Mouse (Mus musculus) kidney, postnatal 0 days (tissue): ENCODE measurements around the gene 4933428G20Rik. TPM values are rescaled to one million over a fixed set of nuclear protein-coding genes. Genes with fewer than 3 reads are reported as not detected.

Source experiments
- ATAC-seq: fragments of 200-750 bp; cut with Nextera tagmentation; replicated peaks from 2 replicates; pipeline ENCODE4 v1.8.0; 2017; ENCODE audit warnings: low read depth, moderate number of reproducible peaks, moderate TSS enrichment, moderate library complexity; ENCODE audit not compliant: low FRiP score
- DNase-seq: peaks from one replicate; pipeline ENCODE4 v3.0.0-alpha.2; 2016; ENCODE audit warnings: low spot score
- H3K27ac ChIP-seq: fragments of 300-500 bp; sonication (generic); 2 replicates; pipeline ENCODE4 v1.5.1; 2014; ENCODE audit warnings: mild to moderate bottlenecking
- H3K27me3 ChIP-seq: fragments of 300-500 bp; sonication (generic); 2 replicates; pipeline ENCODE4 v1.6.1; 2014; ENCODE audit warnings: low read length, mixed read lengths; ENCODE audit not compliant: insufficient read depth
- H3K36me3 ChIP-seq: fragments of 300-500 bp; sonication (generic); 2 replicates; pipeline ENCODE4 v1.6.1; 2014; ENCODE audit warnings: low read length, mixed read lengths; ENCODE audit not compliant: insufficient read depth
- H3K4me1 ChIP-seq: fragments of 300-500 bp; sonication (generic); replicated peaks from 2 replicates; pipeline ENCODE4 v1.6.1; 2014; ENCODE audit warnings: antibody characterized with exemption, low read length, mixed read lengths; ENCODE audit not compliant: insufficient read depth
- H3K4me2 ChIP-seq: fragments of 300-500 bp; sonication (generic); 2 replicates; pipeline ENCODE4 v1.6.1; 2014; ENCODE audit warnings: mild to moderate bottlenecking, low read length, moderate library complexity, mixed read lengths
- H3K4me3 ChIP-seq: fragments of 300-500 bp; sonication (generic); replicated peaks from 2 replicates; pipeline ENCODE4 v1.5.1; 2014; ENCODE audit warnings: low read depth, low read length
- H3K9ac ChIP-seq: fragments of 300-500 bp; sonication (generic); 2 replicates; pipeline ENCODE4 v1.6.1; 2014; ENCODE audit warnings: low read depth, low read length
- H3K9me3 ChIP-seq: fragments of 300-500 bp; sonication (generic); replicated peaks from 2 replicates; pipeline ENCODE4 v1.6.1; 2016; ENCODE audit warnings: low read length, inconsistent platforms, mixed read lengths
- CTCF ChIP-seq: IDR thresholded peaks from 2 replicates; pipeline ENCODE4 v1.5.1; 2016; ENCODE audit warnings: antibody characterized with exemption, low read depth, mild to moderate bottlenecking, moderate library complexity
- WGBS: fragments of 180-500 bp; shearing (Covaris S2); extraction: QIAGEN DNeasy Blood & Tissue Kit; methylation state at CpG from one replicate; pipeline ENCODE4 v1.1.7; 2014; 5-methylcytosine and 5-hydroxymethylcytosine counted together
- polyA plus RNA-seq: library from polyadenylated mRNA; unstranded; fragments of >200 nt; fragmentation: Nextera tagmentation; extraction: Ambion mirVana; gene quantifications from 2 replicates; pipeline ENCODE4 v1.2.1, GENCODE M21; 2015

The 4933428G20Rik gene
- polyA plus RNA-seq, 1 experiment from 2014 or later = 0.08 TPM

GRCm38 (mm10) chr11:97533653-97534052 is 33.5 kb upstream of the 4933428G20Rik start:
- Histone ChIP-seq H3K4me3 (no peak overlapping the region), H3K27ac (no peak overlapping the region), H3K36me3 (no peaks in the 10 kb centered on the region), H3K9ac (no peak overlapping the region), H3K4me2 (no peak overlapping the region), H3K4me1 (peaks cover 17% of the 10 kb centered on the region), H3K27me3 (peaks cover 51% of the 10 kb centered on the region), H3K9me3 (no peaks in the 10 kb centered on the region)
- no peak for TF ChIP-seq CTCF
- 0 out of 2 replicates have a peak, but pooled peaks have one; percentile 9 for ATAC-seq
- no peak for DNase-seq
- whole genome bisulfite sequencing = 38% methylated on average over 7 of the region's 7 CpGs

- 8% methylated on average over 19 of the region's 20 CpGs for WGBS
- H3K9ac ChIP-seq = no peak overlapping the region
- H3K27ac ChIP-seq = no peak overlapping the region
- no peaks in the 10 kb centered on the region for H3K9me3 ChIP-seq
- DNase-seq (no peak), ATAC-seq (peak; percentile 29)
- TF ChIP-seq CTCF = no peak
- H3K4me1 ChIP-seq = peaks cover 17% of the 10 kb centered on the region
- no peaks in the 10 kb centered on the region for H3K36me3 ChIP-seq
- H3K4me2 ChIP-seq = peak overlapping the region; percentile 28; the same call in 1 of the 2 replicates
- peaks cover 51% of the 10 kb centered on the region for H3K27me3 ChIP-seq
- H3K4me3 ChIP-seq = no peak overlapping the region
These were observed 32.9 kb upstream of the 4933428G20Rik start for GRCm38 (mm10) chr11:97532950-97533582.

- no peak overlapping the region for H3K9ac ChIP-seq
- H3K27me3 ChIP-seq = peaks cover 46% of the 10 kb centered on the region
- peaks cover 17% of the 10 kb centered on the region for H3K4me1 ChIP-seq
- WGBS = 19% methylated on average over 8 of the region's 8 CpGs
- no peak overlapping the region for H3K27ac ChIP-seq
- H3K36me3 ChIP-seq = no peaks in the 10 kb centered on the region
- H3K4me3 ChIP-seq = 0 out of 2 replicates have a peak overlapping the region, but pooled peaks have one; percentile 33
- TF ChIP-seq CTCF = no peak
- no peak overlapping the region for H3K4me2 ChIP-seq
- DNase-seq (no peak), ATAC-seq (no peak)
- no peaks in the 10 kb centered on the region for H3K9me3 ChIP-seq
These were observed 32.2 kb upstream of the 4933428G20Rik start for GRCm38 (mm10) chr11:97532354-97532753.

- TF ChIP-seq CTCF = peak; percentile 98
- peaks cover 46% of the 10 kb centered on the region for H3K27me3 ChIP-seq
- WGBS = 7% methylated on average over 46 of the region's 46 CpGs
These were observed 31.5 kb upstream of the 4933428G20Rik start for GRCm38 (mm10) chr11:97531381-97532260.

GRCm38 (mm10) chr11:97530961-97531360 is 30.8 kb upstream of the 4933428G20Rik start:
- no peak for DNase-seq
- Histone ChIP-seq H3K4me2 (no peak overlapping the region), H3K4me3 (no peak overlapping the region), H3K4me1 (peaks cover 12% of the 10 kb centered on the region), H3K27ac (no peak overlapping the region), H3K27me3 (peaks cover 39% of the 10 kb centered on the region), H3K9ac (no peak overlapping the region), H3K9me3 (no peaks in the 10 kb centered on the region), H3K36me3 (no peaks in the 10 kb centered on the region)
- no peak for ATAC-seq
- WGBS = 67% methylated on average over 5 of the region's 5 CpGs
- no peak for TF ChIP-seq CTCF

More at GRCm38 (mm10) chr11:97531381-97532260, 31.5 kb upstream of the 4933428G20Rik start:
- H3K4me3 ChIP-seq = peak overlapping the region; percentile 33
- peaks cover 12% of the 10 kb centered on the region for H3K4me1 ChIP-seq
- H3K9ac ChIP-seq = no peak overlapping the region
- H3K9me3 ChIP-seq = no peaks in the 10 kb centered on the region
- peak; percentile 57 for ATAC-seq
- peak overlapping the region; percentile 72 for H3K4me2 ChIP-seq
- H3K36me3 ChIP-seq = no peaks in the 10 kb centered on the region
- DNase-seq = peak; percentile 90
- no peak overlapping the region for H3K27ac ChIP-seq

- no peak for TF ChIP-seq CTCF
- DNase-seq (no peak), ATAC-seq (no peak)
- no peak overlapping the region for H3K4me2 ChIP-seq
- no peaks in the 10 kb centered on the region for H3K9me3 ChIP-seq
- no peaks in the 10 kb centered on the region for H3K36me3 ChIP-seq
- H3K9ac ChIP-seq = no peak overlapping the region
- H3K27me3 ChIP-seq = peaks cover 32% of the 10 kb centered on the region
- WGBS = 83% methylated on average over 6 of the region's 6 CpGs
- H3K27ac ChIP-seq = no peak overlapping the region
- H3K4me3 ChIP-seq = no peak overlapping the region
- peaks cover 12% of the 10 kb centered on the region for H3K4me1 ChIP-seq
These were observed 29.9 kb upstream of the 4933428G20Rik start for GRCm38 (mm10) chr11:97530069-97530468.
